9 mouse cellular contexts compared by ENCODE assay signal in the genomic region with DNA sequence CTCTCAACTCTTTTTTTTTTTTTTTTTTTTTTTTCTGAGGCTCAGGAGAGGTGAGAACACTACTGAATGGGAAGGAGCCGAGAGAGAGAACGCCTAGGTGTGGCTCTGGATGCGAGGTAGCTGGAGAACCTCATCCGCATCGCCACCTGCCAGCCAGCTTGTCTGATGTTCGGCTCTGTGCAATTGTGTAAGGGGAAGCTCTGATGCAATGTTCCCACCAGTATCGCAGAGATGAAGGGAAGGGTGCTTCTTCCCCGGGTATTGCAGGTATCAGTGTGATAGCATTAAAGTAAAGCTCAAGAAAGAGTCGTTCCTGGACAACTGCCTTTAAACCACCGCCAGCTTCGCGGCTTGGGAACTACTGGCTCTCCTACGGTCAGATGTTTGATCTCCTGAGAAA. TPM values are rescaled to one million over a fixed set of nuclear protein-coding genes. Genes with fewer than 3 reads are reported as not detected.
DNase-seq lines count a peak whose midpoint lies in the region; ATAC-seq and TF ChIP-seq lines count a peak whose summit lies in the region.
"Had no signal": no experiment of that assay in that cellular context is flagged by ENCODE, and none has a peak within 500 bp of the region (broad histone marks: within the 10 kb centered on the region; RNA-seq: fewer than 3 reads in every experiment).

No protein-coding gene starts in this region.

- no peaks in the 10 kb centered on the region for H3K36me3 ChIP-seq in limb, embryonic 14.5 days (ENCODE audit: control insufficient read depth, insufficient read depth, low read length)
- no peaks in the 10 kb centered on the region for H3K36me3 ChIP-seq in stomach, postnatal 0 days (ENCODE audit: control insufficient read depth, insufficient read depth, low read length)
- H3K36me3 ChIP-seq in kidney, embryonic 16.5 days (ENCODE audit: insufficient read depth, low read length) = no peaks in the 10 kb centered on the region

- no peak for TF ChIP-seq EP300 in stomach, postnatal 0 days (optimal IDR thresholded peaks at IDR 0.05)

- H3K9me3 ChIP-seq in limb, embryonic 14.5 days (ENCODE audit: control insufficient read depth, low read length) = no peaks in the 10 kb centered on the region
- H3K9me3 ChIP-seq in stomach, postnatal 0 days (ENCODE audit: control insufficient read depth, low read length) = no peaks in the 10 kb centered on the region
- H3K9me3 ChIP-seq in kidney, embryonic 16.5 days (ENCODE audit: low read length) = no peaks in the 10 kb centered on the region

- no peaks in the 10 kb centered on the region for H3K27me3 ChIP-seq in limb, embryonic 14.5 days (ENCODE audit: control insufficient read depth, insufficient read depth, low read length)
- peaks cover 3% of the 10 kb centered on the region; the same call in 1 of the 2 replicates for H3K27me3 ChIP-seq in stomach, postnatal 0 days (ENCODE audit: control insufficient read depth, insufficient read depth, low read length)
- peaks cover 14% of the 10 kb centered on the region for H3K27me3 ChIP-seq in kidney, embryonic 16.5 days (ENCODE audit: insufficient read depth, low read length)

- no peaks in the 10 kb centered on the region for H3K4me1 ChIP-seq in limb, embryonic 14.5 days (ENCODE audit: control insufficient read depth, insufficient read depth, low read length)
- no peaks in the 10 kb centered on the region for H3K4me1 ChIP-seq in stomach, postnatal 0 days (replicated peaks; ENCODE audit: control insufficient read depth, insufficient read depth)
- H3K4me1 ChIP-seq in kidney, embryonic 16.5 days (ENCODE audit: insufficient read depth, low read length) = peaks cover 16% of the 10 kb centered on the region

- no peak overlapping the region for H3K27ac ChIP-seq in limb, embryonic 14.5 days (replicated peaks; ENCODE audit: low read depth, low read length)
- H3K27ac ChIP-seq in stomach, postnatal 0 days (replicated peaks) = no peak overlapping the region
- H3K27ac ChIP-seq in kidney, embryonic 16.5 days (ENCODE audit: low read length) = no peak overlapping the region

- TF ChIP-seq POLR2A in limb, embryonic 14.5 days (IDR thresholded peaks at IDR 0.05; ENCODE audit: borderline replicate concordance, extremely low read depth, insufficient read depth, insufficient read length) = no peak

- H3K4me3 ChIP-seq in limb, embryonic 14.5 days (replicated peaks; ENCODE audit: low read length) = peak overlapping the region; percentile 65
- peak overlapping the region; percentile 61; the same call in 1 of the 2 replicates for H3K4me3 ChIP-seq in stomach, postnatal 0 days (ENCODE audit: low read depth, low read length)
- no peak overlapping the region for H3K4me3 ChIP-seq in kidney, embryonic 16.5 days (ENCODE audit: low read length)

- no peak overlapping the region for H3K9ac ChIP-seq in limb, embryonic 14.5 days (ENCODE audit: low read depth, low read length, severe bottlenecking)
- peak overlapping the region; percentile 8; the same call in 1 of the 2 replicates for H3K9ac ChIP-seq in stomach, postnatal 0 days (ENCODE audit: low read length)
- H3K9ac ChIP-seq in kidney, embryonic 16.5 days (replicated peaks; ENCODE audit: low read length) = no peak overlapping the region

- peak overlapping the region; percentile 90; the same call in 1 of the 2 replicates for H3K4me2 ChIP-seq in limb, embryonic 14.5 days (replicated peaks; ENCODE audit: low read depth, low read length, severe bottlenecking)
- H3K4me2 ChIP-seq in stomach, postnatal 0 days (replicated peaks; ENCODE audit: low read depth) = no peak overlapping the region
- no peak overlapping the region; the same call in 1 of the 2 replicates for H3K4me2 ChIP-seq in kidney, embryonic 16.5 days (replicated peaks; ENCODE audit: low read depth, low read length)

- DNase-seq in cerebellum, adult 11 months = peak; percentile 12
- no peak for DNase-seq in cerebellum, adult 9-11 months
- DNase-seq in right cerebral cortex, adult 18-20 months = peak; percentile 25
- no peak for DNase-seq in right cerebral cortex, postnatal 10 days (ENCODE audit: low spot score in 2 of 2)
- no peak for DNase-seq in limb, embryonic 14.5 days (ENCODE audit: low spot score)
- no peak for DNase-seq in stomach, postnatal 0 days (ENCODE audit: low spot score)
- no peak for DNase-seq in right cerebral cortex, postnatal 25 days

- ATAC-seq in limb, embryonic 14.5 days (ENCODE audit: low FRiP score, low read depth) = no peak
- ATAC-seq in stomach, postnatal 0 days (ENCODE audit: low FRiP score, low TSS enrichment) = no peak
- ATAC-seq in kidney, embryonic 16.5 days (ENCODE audit: low FRiP score, low TSS enrichment) = no peak
- ATAC-seq: Patski had no signal

- TF ChIP-seq CTCF in stomach, postnatal 0 days (IDR thresholded peaks at IDR 0.05; ENCODE audit: low read depth) = no peak

- 55% methylated on average over 13 of the region's 13 CpGs for WGBS in limb, embryonic 14.5 days
- WGBS in stomach, postnatal 0 days = 56% methylated on average over 13 of the region's 13 CpGs
- WGBS in kidney, embryonic 16.5 days = 57% methylated on average over 13 of the region's 13 CpGs

RNA-seq across cellular contexts. Expression of a gene that starts 1.7 kb away (rescaled TPM):
- 15.7 and 16.2 TPM in 2 replicates for polyA plus RNA-seq in limb, embryonic 14.5 days (2012; rRNA removed)
- 54.3 and 71.6 TPM in 2 replicates for polyA plus RNA-seq in limb, embryonic 14.5 days (2014; fragmentation: Nextera tagmentation; extraction: Ambion mirVana)
- 161 and 180 TPM in 2 replicates for polyA plus RNA-seq in stomach, postnatal 0 days (2015; fragmentation: Nextera tagmentation; extraction: Ambion mirVana)
- polyA plus RNA-seq in kidney, embryonic 16.5 days (2015; fragmentation: Nextera tagmentation; extraction: Ambion mirVana) = 6.0 and 8.5 TPM in 2 replicates

RNA-seq across cellular contexts. Expression of a gene that starts 30.1 kb away (rescaled TPM):
- 14.7 and 20.9 TPM in 2 replicates for polyA plus RNA-seq in limb, embryonic 14.5 days (2012; rRNA removed)
- polyA plus RNA-seq in limb, embryonic 14.5 days (2014; fragmentation: Nextera tagmentation; extraction: Ambion mirVana) = 23.1 and 25.3 TPM in 2 replicates
- 4.5 and 5.5 TPM in 2 replicates for polyA plus RNA-seq in stomach, postnatal 0 days (2015; fragmentation: Nextera tagmentation; extraction: Ambion mirVana)
- 36.5 and 36.9 TPM in 2 replicates for polyA plus RNA-seq in kidney, embryonic 16.5 days (2015; fragmentation: Nextera tagmentation; extraction: Ambion mirVana)

Comparison
In these comparisons a context has a peak if more than half of its experiments do, and no peak if none do; other contexts are left out.
1. DNase-seq: peak in cerebellum, adult 11 months (single experiment) and right cerebral cortex, adult 18-20 months (single experiment); none in cerebellum, adult 9-11 months (single experiment), right cerebral cortex, postnatal 10 days (0 of 2), limb, embryonic 14.5 days (single experiment), stomach, postnatal 0 days (single experiment) and right cerebral cortex, postnatal 25 days (single experiment).